Mouse (Mus musculus) myocyte (in vitro differentiated cells): ENCODE measurements around the gene Clasp1. TPM values are rescaled to one million over a fixed set of nuclear protein-coding genes. Genes with fewer than 3 reads are reported as not detected.

Experiments
- H3K27me3 ChIP-seq: one replicate; pipeline ENCODE4 v1.6.1; 2011; ENCODE audit not compliant: control insufficient read depth, insufficient read depth, insufficient read length
- H3K36me3 ChIP-seq: one replicate; pipeline ENCODE4 v1.6.1; 2011; ENCODE audit not compliant: control insufficient read depth, insufficient read depth
- H3K4me2 ChIP-seq: one replicate; pipeline ENCODE4 v1.6.1; 2011; ENCODE audit warnings: low read depth, control low read depth
- H3K4me3 ChIP-seq: one replicate; pipeline ENCODE4 v1.5.1; 2011; ENCODE audit warnings: mild to moderate bottlenecking, control low read depth, moderate library complexity
- H3K79me2 ChIP-seq: one replicate; pipeline ENCODE4 v1.6.1; 2011; ENCODE audit not compliant: control insufficient read depth, insufficient read depth
- H3ac ChIP-seq: one replicate; pipeline ENCODE4 v1.6.1; 2011; ENCODE audit not compliant: control insufficient read depth, insufficient read length
- CEBPB ChIP-seq: IDR thresholded peaks from 2 replicates; pipeline ENCODE4 v1.6.1; 2011; ENCODE audit warnings: mild to moderate bottlenecking, moderate library complexity; ENCODE audit not compliant: poor library complexity, insufficient read depth, severe bottlenecking
- E2F4 ChIP-seq: IDR thresholded peaks from one replicate; pipeline ENCODE4 v1.6.1; 2011; ENCODE audit warnings: mild to moderate bottlenecking, control low read depth, moderate library complexity; ENCODE audit not compliant: insufficient read depth
- MAX ChIP-seq: IDR thresholded peaks from one replicate; pipeline ENCODE4 v1.6.1; 2011; ENCODE audit warnings: low read depth, mild to moderate bottlenecking, control low read depth
- MYOD1 ChIP-seq, 3 experiments: IDR thresholded peaks; one replicate each; pipeline ENCODE4 v1.6.1; 2011; ENCODE audit warnings: control low read depth in 2 of 3, low read depth in 2 of 3, mild to moderate bottlenecking in 2 of 3, moderate library complexity in 1 of 3; ENCODE audit not compliant: insufficient read length in 2 of 3, control insufficient read depth in 1 of 3
- MYOG ChIP-seq, 3 experiments: IDR thresholded peaks; one replicate each; pipeline ENCODE4 v1.6.1; 2011; ENCODE audit warnings: control low read depth in 2 of 3, low read depth in 2 of 3, mild to moderate bottlenecking in 2 of 3; ENCODE audit not compliant: insufficient read length in 2 of 3, control insufficient read depth in 1 of 3, insufficient read depth in 1 of 3
- POLR2A ChIP-seq: IDR thresholded peaks from one replicate; pipeline ENCODE4 v1.6.1; 2011; ENCODE audit warnings: low read depth, mild to moderate bottlenecking, control low read depth, moderate library complexity; ENCODE audit not compliant: insufficient read length
- POLR2AphosphoS2 ChIP-seq: IDR thresholded peaks from one replicate; pipeline ENCODE4 v1.6.1; 2011; ENCODE audit warnings: low read depth, control low read depth; ENCODE audit not compliant: insufficient read length
- REST ChIP-seq: IDR thresholded peaks from one replicate; pipeline ENCODE4 v1.6.1; 2011; ENCODE audit warnings: mild to moderate bottlenecking, control low read depth, moderate library complexity; ENCODE audit not compliant: insufficient read depth, insufficient read length
- SRF ChIP-seq: IDR thresholded peaks from one replicate; pipeline ENCODE4 v1.6.1; 2011; ENCODE audit warnings: low read depth; ENCODE audit not compliant: control insufficient read depth, insufficient read length
- TCF12 ChIP-seq: IDR thresholded peaks from one replicate; pipeline ENCODE4 v1.6.1; 2011; ENCODE audit warnings: mild to moderate bottlenecking, control low read depth; ENCODE audit not compliant: poor library complexity, insufficient read depth, severe bottlenecking
- TCF3 ChIP-seq: IDR thresholded peaks from one replicate; pipeline ENCODE4 v1.6.1; 2011; ENCODE audit warnings: low read depth, control low read depth; ENCODE audit not compliant: insufficient read length
- USF1 ChIP-seq: IDR thresholded peaks from one replicate; pipeline ENCODE4 v1.6.1; 2011; ENCODE audit warnings: low read depth, mild to moderate bottlenecking, control low read depth, moderate library complexity
- polyA plus RNA-seq: library from polyadenylated mRNA; unstranded; fragments of >200 nt; fragmentation: generic; extraction: Trizol; gene quantifications from one replicate; pipeline ENCODE4 v1.2.1, GENCODE M21; 2012; ENCODE audit warnings: missing spikeins

The Clasp1 gene
- polyA plus RNA-seq, 1 experiment = 31.1 TPM

DNA sequence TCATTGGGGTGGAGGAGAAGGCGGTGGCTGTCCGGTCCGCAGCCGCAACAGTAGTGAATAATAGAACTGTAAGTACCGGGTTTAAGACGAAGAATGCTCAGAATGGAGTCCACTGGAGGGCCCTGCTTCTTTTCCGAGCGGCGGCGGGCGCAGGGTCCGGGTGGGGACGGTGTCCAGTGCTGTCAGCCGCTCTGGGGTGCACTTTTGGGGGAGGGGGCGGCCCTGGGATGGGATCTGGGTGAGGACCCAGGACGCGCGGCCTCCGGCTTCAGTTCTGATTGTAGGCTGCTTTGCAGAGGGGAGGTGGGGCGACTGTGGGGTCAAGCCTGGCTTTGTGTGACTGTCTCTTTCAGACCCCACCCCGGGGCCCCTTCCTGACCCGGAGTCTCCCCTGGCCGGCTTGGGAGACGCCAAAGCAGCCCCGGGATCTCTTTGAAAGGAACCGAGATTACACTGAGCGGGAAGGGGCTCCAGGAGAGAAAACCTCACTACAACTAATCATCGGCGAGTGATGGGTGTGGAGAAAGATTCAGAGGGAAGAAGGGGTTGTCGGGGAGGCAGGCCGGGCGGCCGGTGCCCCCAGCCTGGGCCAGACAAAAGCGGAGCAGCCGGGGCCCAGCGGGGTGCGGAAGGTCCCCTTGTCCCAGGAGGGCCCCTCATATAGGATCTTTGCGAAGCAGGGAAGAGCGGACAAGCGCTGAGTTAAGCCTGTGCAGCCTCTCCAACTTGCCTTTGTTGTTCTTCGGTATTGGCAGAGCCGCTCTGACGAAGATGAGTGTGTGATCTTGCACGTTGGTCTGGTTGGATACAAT is 802 bp downstream of the Clasp1 start:
- no peaks in the 10 kb centered on the region for H3K27me3 ChIP-seq
- peak overlapping the region; percentile 73 for H3ac ChIP-seq
- peaks cover 50% of the 10 kb centered on the region for H3K79me2 ChIP-seq
- no peaks in the 10 kb centered on the region for H3K36me3 ChIP-seq
- TF ChIP-seq POLR2A = peak; percentile 60
- TF ChIP-seq MYOG (IDR thresholded peaks at IDR 0.05; ENCODE audit: control insufficient read depth in 1 of 3, insufficient read depth in 1 of 3, insufficient read length in 2 of 3, low read depth in 2 of 3) = no peak
- TF ChIP-seq USF1 = no peak
- TF ChIP-seq POLR2AphosphoS2 = peak; percentile 34
- H3K4me3 ChIP-seq = peak overlapping the region; percentile 68
- peak overlapping the region; percentile 86 for H3K4me2 ChIP-seq

DNA sequence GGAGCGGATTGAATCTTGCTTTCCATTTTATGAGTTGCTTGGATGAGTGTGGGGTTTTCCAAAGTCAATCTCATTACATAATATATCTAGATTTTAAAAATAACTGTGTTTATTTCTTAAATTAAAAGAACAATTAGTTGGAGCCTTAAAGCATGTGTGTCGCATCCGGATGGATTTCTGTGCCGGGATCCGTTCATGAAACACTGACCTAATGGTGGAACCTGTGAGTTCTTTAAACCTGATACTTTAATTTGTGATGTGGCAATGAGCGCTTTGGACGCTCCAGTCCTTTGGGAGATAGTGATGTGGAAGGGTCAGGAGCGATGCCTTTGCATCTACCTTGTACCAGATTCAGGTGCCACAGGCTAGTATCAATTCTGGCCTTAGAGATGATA is 1.4 kb downstream of the Clasp1 start:
- H3ac ChIP-seq = peak overlapping the region; percentile 73
- peak overlapping the region; percentile 68 for H3K4me3 ChIP-seq
- no peaks in the 10 kb centered on the region for H3K27me3 ChIP-seq
- peaks cover 56% of the 10 kb centered on the region for H3K79me2 ChIP-seq
- peak overlapping the region; percentile 86 for H3K4me2 ChIP-seq
- H3K36me3 ChIP-seq = no peaks in the 10 kb centered on the region
- TF ChIP-seq USF1 = no peak
- no peak for TF ChIP-seq MYOD1 (IDR thresholded peaks at IDR 0.05; ENCODE audit: control insufficient read depth in 1 of 3, insufficient read length in 2 of 3, low read depth in 2 of 3)

DNA sequence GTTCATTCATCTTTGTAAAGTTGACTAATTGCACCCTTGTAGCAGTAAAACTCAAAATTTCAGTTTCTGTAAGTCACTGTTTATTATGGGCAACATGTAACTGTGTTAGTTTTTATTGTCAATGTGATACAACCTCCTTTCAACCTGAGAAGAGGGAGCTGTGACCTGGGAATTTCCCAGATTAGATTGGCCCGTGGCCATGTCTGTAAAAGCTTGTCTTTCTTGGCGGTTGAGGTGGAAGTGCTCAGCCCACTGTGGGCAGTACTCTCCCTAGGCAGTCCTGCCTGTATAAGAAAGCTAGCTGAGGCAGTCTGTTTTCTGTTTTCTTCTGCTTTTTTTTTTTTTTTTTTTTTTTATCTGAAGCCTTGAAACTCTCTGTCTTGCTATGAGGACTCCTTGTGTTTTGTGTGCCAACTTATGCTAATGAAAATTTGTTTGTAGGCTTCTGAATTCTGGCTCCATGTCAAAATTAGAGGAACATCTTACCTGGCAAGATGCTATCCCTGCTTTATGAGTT is 2.1 kb downstream of the Clasp1 start:
- peaks cover 62% of the 10 kb centered on the region for H3K79me2 ChIP-seq
- peak overlapping the region; percentile 68 for H3K4me3 ChIP-seq
- no peaks in the 10 kb centered on the region for H3K36me3 ChIP-seq

DNA sequence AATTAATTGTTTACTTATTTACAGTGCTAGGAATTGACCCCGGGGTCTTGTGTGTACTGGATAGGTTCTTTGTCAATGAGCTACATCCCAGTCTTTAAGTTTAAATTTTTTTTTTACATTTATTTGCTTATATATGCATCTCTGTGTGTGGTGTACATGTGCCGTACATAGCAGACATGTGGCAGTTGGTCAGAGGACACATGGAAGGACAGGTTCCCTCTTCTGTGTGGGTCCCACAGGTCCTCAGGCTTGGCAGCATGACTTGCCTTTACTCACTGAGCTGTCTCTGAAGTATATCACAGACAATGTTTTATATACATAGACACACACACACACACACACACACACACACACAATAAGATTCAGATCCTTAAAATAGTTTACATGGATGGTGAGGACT is 3.4 kb downstream of the Clasp1 start:
- no peak for TF ChIP-seq TCF12
- TF ChIP-seq USF1 = no peak
- TF ChIP-seq CEBPB = no peak
- no peak for TF ChIP-seq REST
- H3K27me3 ChIP-seq = no peaks in the 10 kb centered on the region
- H3K79me2 ChIP-seq = peaks cover 76% of the 10 kb centered on the region
- no peaks in the 10 kb centered on the region for H3K36me3 ChIP-seq
- no peak overlapping the region for H3ac ChIP-seq
- H3K4me3 ChIP-seq = no peak overlapping the region
- peak overlapping the region; percentile 18 for H3K4me2 ChIP-seq

More for the DNA sequence above, 2.1 kb downstream of the Clasp1 start:
- H3K27me3 ChIP-seq = no peaks in the 10 kb centered on the region
- no peak overlapping the region for H3ac ChIP-seq
- no peak for TF ChIP-seq REST
- TF ChIP-seq USF1 = no peak
- no peak for TF ChIP-seq TCF12
- TF ChIP-seq TCF3 = no peak
- no peak for TF ChIP-seq CEBPB
- no peak for TF ChIP-seq SRF
- TF ChIP-seq E2F4 = no peak
- no peak for TF ChIP-seq MYOD1 (IDR thresholded peaks at IDR 0.05; ENCODE audit: control insufficient read depth in 1 of 3, insufficient read length in 2 of 3, low read depth in 2 of 3)
- TF ChIP-seq MAX = no peak
- no peak for TF ChIP-seq POLR2A
- no peak for TF ChIP-seq MYOG (IDR thresholded peaks at IDR 0.05; ENCODE audit: control insufficient read depth in 1 of 3, insufficient read depth in 1 of 3, insufficient read length in 2 of 3, low read depth in 2 of 3)
- no peak for TF ChIP-seq POLR2AphosphoS2
- H3K4me2 ChIP-seq = peak overlapping the region; percentile 86

DNA sequence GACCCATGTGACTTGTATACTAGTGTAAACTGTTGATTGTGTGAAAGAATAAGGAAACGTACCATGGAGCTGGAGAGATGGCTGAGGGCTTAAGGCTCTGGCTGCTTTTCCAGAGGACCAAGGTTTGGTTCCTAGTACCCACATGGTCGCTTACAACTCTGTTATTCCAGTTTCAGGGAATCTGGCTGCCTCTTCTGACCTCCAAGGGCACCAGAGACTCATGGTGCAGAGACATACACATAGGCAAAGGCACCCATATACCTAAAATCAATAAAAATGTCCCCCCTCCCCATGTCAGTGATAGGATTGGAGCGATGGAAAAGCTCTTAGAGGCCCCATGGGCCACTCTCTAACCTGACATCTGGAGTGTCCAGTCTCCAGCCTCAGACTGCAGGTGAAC is 5.1 kb downstream of the Clasp1 start:
- Histone ChIP-seq H3K4me2 (no peak overlapping the region), H3K79me2 (peaks cover 92% of the 10 kb centered on the region), H3K4me3 (no peak overlapping the region), H3ac (no peak overlapping the region), H3K27me3 (no peaks in the 10 kb centered on the region), H3K36me3 (no peaks in the 10 kb centered on the region)
- TF ChIP-seq SRF (no peak), USF1 (no peak), TCF3 (no peak), POLR2AphosphoS2 (no peak), POLR2A (no peak), MAX (no peak), E2F4 (no peak), MYOG (IDR thresholded peaks at IDR 0.05; ENCODE audit: control insufficient read depth in 1 of 3, insufficient read depth in 1 of 3, insufficient read length in 2 of 3, low read depth in 2 of 3) (no peak), TCF12 (no peak), CEBPB (no peak), MYOD1 (IDR thresholded peaks at IDR 0.05; ENCODE audit: control insufficient read depth in 1 of 3, insufficient read length in 2 of 3, low read depth in 2 of 3) (no peak), REST (no peak)
